Mouse (Mus musculus) neural tube, embryonic 11.5 days (tissue): ENCODE data around the gene Inka2. TPM values are rescaled to one million over a fixed set of nuclear protein-coding genes. Genes with fewer than 3 reads are reported as not detected.
"Not testable (repeated sequence)": the region's sequence is repeated elsewhere in the genome, so short reads cannot be mapped to it uniquely, and the experiment has no call there.

Source experiments
- ATAC-seq: fragments of 200-750 bp; cut with Nextera tagmentation; 2 replicates; pipeline ENCODE4 v1.8.0; 2017; ENCODE audit warnings: moderate number of reproducible peaks, mild to moderate bottlenecking, moderate TSS enrichment, moderate library complexity; ENCODE audit not compliant: insufficient read depth, low FRiP score, low TSS enrichment
- DNase-seq: peaks from one replicate; pipeline ENCODE4 v3.0.0-alpha.2; 2015; ENCODE audit warnings: low spot score
- H3K27ac ChIP-seq: fragments of 300-500 bp; sonication (generic); 2 replicates; pipeline ENCODE4 v1.5.1; 2014; ENCODE audit warnings: low read depth, mild to moderate bottlenecking, low read length
- H3K27me3 ChIP-seq: fragments of 300-500 bp; sonication (generic); 2 replicates; pipeline ENCODE4 v1.6.1; 2014; ENCODE audit warnings: mild to moderate bottlenecking, low read length, mixed read lengths; ENCODE audit not compliant: control insufficient read depth, insufficient read depth
- H3K36me3 ChIP-seq: fragments of 300-500 bp; sonication (generic); 2 replicates; pipeline ENCODE4 v1.6.1; 2014; ENCODE audit warnings: mild to moderate bottlenecking, low read length, moderate library complexity, mixed read lengths; ENCODE audit not compliant: control insufficient read depth, insufficient read depth
- H3K4me1 ChIP-seq: fragments of 300-500 bp; sonication (generic); 2 replicates; pipeline ENCODE4 v1.6.1; 2014; ENCODE audit warnings: low read length, mixed read lengths; ENCODE audit not compliant: control insufficient read depth, insufficient read depth
- H3K4me2 ChIP-seq: fragments of 300-500 bp; sonication (generic); 2 replicates; pipeline ENCODE4 v1.6.1; 2014; ENCODE audit warnings: low read depth, mild to moderate bottlenecking, moderate library complexity
- H3K4me3 ChIP-seq: fragments of 300-500 bp; sonication (generic); 2 replicates; pipeline ENCODE4 v1.5.1; 2014; ENCODE audit warnings: low read depth, low read length
- H3K9ac ChIP-seq: fragments of 300-500 bp; sonication (generic); 2 replicates; pipeline ENCODE4 v1.6.1; 2014; ENCODE audit warnings: mild to moderate bottlenecking, low read length
- H3K9me3 ChIP-seq: fragments of 300-500 bp; sonication (generic); 2 replicates; pipeline ENCODE4 v1.6.1; 2016; ENCODE audit warnings: low read length; ENCODE audit not compliant: control insufficient read depth
- WGBS: fragments of 180-500 bp; shearing (Covaris S2); extraction: QIAGEN DNeasy Blood & Tissue Kit; methylation state at CpG from one replicate; pipeline ENCODE4 v1.1.7; 2014; 5-methylcytosine and 5-hydroxymethylcytosine counted together
- polyA plus RNA-seq: library from polyadenylated mRNA; unstranded; fragments of >200 nt; fragmentation: Nextera tagmentation; extraction: Ambion mirVana; gene quantifications from 2 replicates; pipeline ENCODE4 v1.2.1, GENCODE M21; 2014

Gene Inka2
- polyA plus RNA-seq, 1 experiment from 2014 or later: 1.8 TPM

GRCm38 (mm10) chr3:105695476-105696386, 8.7 kb upstream of the Inka2 start:
- Histone ChIP-seq H3K9me3 (no peaks in the 10 kb centered on the region), H3K27me3 (no peaks in the 10 kb centered on the region), H3K36me3 (no peaks in the 10 kb centered on the region), H3K9ac (no peak overlapping the region), H3K27ac (no peak overlapping the region), H3K4me2 (peak overlapping the region; percentile 15; the same call in 1 of the 2 replicates), H3K4me1 (0 out of 2 replicates have a peak, but pooled peaks cover 3% of the 10 kb centered on the region), H3K4me3 (no peak overlapping the region)
- 36% methylated on average over 19 of the region's 20 CpGs for WGBS
- no peak for DNase-seq
- ATAC-seq: no peak; the same call in 1 of the 2 replicates

- 72% methylated on average over 17 of the region's 17 CpGs for WGBS
These were observed 7.8 kb upstream of the Inka2 start for GRCm38 (mm10) chr3:105696387-105697147.

DNA sequence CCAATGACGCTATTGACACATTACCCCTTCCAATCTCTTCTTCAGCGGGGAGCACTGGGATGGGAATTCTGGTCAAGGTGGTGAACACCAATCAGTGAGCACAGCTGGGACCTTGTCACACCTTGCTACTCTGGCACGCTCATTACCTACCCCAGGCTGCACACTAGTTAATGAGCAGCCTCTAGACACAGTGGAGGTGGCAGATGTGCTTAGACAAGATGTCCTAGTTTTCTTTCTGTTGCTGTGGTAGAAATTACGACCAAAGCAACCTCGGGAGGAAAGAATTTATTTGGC, 7.3 kb upstream of the Inka2 start:
- Histone ChIP-seq H3K9ac (no peak overlapping the region), H3K4me2 (no peak overlapping the region), H3K27me3 (no peaks in the 10 kb centered on the region), H3K27ac (no peak overlapping the region), H3K9me3 (no peaks in the 10 kb centered on the region), H3K4me3 (no peak overlapping the region), H3K4me1 (0 out of 2 replicates have a peak, but pooled peaks cover 3% of the 10 kb centered on the region), H3K36me3 (no peaks in the 10 kb centered on the region)
- 69% methylated on average over 5 of the region's 5 CpGs for WGBS
- ATAC-seq (no peak), DNase-seq (no peak)

More at GRCm38 (mm10) chr3:105696387-105697147, 7.8 kb upstream of the Inka2 start:
- Histone ChIP-seq H3K27ac (no peak overlapping the region), H3K4me1 (0 out of 2 replicates have a peak, but pooled peaks cover 3% of the 10 kb centered on the region), H3K36me3 (no peaks in the 10 kb centered on the region), H3K9me3 (no peaks in the 10 kb centered on the region), H3K4me3 (no peak overlapping the region), H3K27me3 (no peaks in the 10 kb centered on the region), H3K9ac (no peak overlapping the region), H3K4me2 (no peak overlapping the region)
- DNase-seq: no peak
- ATAC-seq: no peak

DNA sequence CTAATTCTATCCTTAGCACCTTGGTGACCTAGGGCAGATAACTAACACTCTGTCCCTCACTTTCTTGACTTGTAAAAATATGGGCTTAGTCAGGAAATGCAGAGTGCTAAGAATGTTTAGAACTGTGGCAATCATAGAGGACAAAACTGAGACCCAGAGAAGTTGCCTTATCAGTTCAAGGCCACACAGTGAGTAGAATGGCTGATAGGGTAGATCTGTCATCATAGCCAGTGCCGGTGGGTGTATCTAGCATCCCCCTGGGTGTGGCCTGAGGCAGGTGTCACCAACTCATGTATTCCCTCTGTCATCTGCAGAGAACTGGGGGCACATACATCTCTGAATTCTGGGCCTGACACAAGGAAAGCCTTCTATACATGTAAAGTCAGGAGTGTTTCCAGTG, 6.1 kb upstream of the Inka2 start:
- Histone ChIP-seq H3K27me3 (no peaks in the 10 kb centered on the region), H3K9ac (no peak overlapping the region), H3K9me3 (no peaks in the 10 kb centered on the region), H3K4me3 (no peak overlapping the region), H3K36me3 (no peaks in the 10 kb centered on the region), H3K4me2 (no peak overlapping the region), H3K27ac (no peak overlapping the region), H3K4me1 (0 out of 2 replicates have a peak, but pooled peaks cover 3% of the 10 kb centered on the region)
- no peak for ATAC-seq
- 87% methylated on average over 1 of the region's 1 CpGs for WGBS
- DNase-seq: no peak

DNA sequence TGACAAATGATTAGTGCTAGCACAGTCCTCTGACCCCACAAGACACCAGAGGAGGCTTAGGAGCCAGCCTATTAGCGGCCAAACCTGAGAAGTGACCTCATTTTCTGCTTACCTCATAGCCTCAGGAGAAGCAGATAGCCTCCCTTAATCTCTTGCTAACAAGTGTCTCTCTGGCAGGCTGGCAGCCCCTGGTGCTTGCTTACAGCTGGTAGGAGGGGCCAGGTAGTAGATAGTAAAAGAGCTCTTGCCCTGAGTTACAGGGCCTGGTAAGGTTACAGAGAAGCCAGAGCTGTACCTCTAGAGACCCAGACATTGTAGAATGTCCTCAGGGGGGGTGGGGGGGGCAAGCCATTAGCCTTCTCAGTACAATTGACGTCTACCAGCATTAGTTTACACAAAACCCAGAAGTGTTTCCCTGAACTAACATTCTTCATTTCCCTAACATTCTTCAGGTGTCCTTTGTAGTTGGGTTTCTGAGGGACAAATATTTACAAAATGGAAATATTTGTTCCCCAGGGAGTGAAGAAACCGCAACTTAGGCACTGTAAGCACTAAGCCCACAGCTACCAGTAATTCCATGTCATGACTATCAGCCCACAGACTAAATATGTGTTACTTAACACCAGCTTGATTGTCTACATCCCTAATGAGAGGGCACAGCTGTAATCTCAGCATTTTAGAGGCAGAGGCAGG, 5.0 kb upstream of the Inka2 start:
- no peak for ATAC-seq
- no peak overlapping the region for H3K4me2 ChIP-seq
- H3K9me3 ChIP-seq: no peaks in the 10 kb centered on the region
- 56% methylated on average over 3 of the region's 3 CpGs for WGBS
- 0 out of 2 replicates have a peak, but pooled peaks cover 3% of the 10 kb centered on the region for H3K4me1 ChIP-seq
- H3K9ac ChIP-seq: no peak overlapping the region
- H3K27me3 ChIP-seq: no peaks in the 10 kb centered on the region
- H3K27ac ChIP-seq: no peak overlapping the region
- H3K4me3 ChIP-seq: no peak overlapping the region
- DNase-seq: no peak
- H3K36me3 ChIP-seq: no peaks in the 10 kb centered on the region

- not testable (repeated sequence) for ATAC-seq, H3K9ac ChIP-seq, H3K36me3 ChIP-seq, H3K27ac ChIP-seq, H3K4me3 ChIP-seq, H3K4me1 ChIP-seq, H3K9me3 ChIP-seq, DNase-seq, H3K27me3 ChIP-seq, H3K4me2 ChIP-seq
- 50% methylated on average over 1 of the region's 1 CpGs for WGBS
These were observed 3.6 kb upstream of the Inka2 start for GRCm38 (mm10) chr3:105700786-105701185.

GRCm38 (mm10) chr3:105701399-105701798, 3.0 kb upstream of the Inka2 start:
- H3K27me3 ChIP-seq: peaks cover 12% of the 10 kb centered on the region
- no peak overlapping the region for H3K27ac ChIP-seq
- peaks cover 3% of the 10 kb centered on the region; the same call in 1 of the 2 replicates for H3K4me1 ChIP-seq
- no peak overlapping the region for H3K4me2 ChIP-seq
- no peak for ATAC-seq
- no peaks in the 10 kb centered on the region for H3K9me3 ChIP-seq
- no peak overlapping the region for H3K4me3 ChIP-seq
- DNase-seq: no peak
- WGBS: 63% methylated on average over 5 of the region's 5 CpGs
- no peaks in the 10 kb centered on the region for H3K36me3 ChIP-seq
- H3K9ac ChIP-seq: no peak overlapping the region

DNA sequence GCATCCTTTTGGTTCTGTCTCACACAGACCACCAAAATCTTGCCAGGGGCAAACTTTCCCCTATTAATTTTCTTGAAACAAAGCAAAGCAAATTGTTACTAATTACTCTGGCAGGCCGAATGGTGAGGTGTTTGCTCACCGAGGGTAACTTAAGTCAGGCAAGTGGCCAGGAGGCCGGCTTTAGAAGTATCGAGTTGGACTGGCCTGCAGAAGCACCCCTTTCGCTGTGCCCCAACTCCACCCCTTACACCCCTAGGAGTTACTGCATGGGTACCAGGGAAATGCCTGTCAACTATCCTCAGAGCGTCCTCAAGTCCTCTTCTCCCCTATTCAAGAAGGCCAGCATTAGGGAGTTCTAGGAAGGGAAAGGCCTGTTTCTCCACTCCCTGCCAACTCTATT, 828 bp upstream of the Inka2 start:
- Histone ChIP-seq H3K27ac (no peak overlapping the region), H3K9me3 (no peaks in the 10 kb centered on the region), H3K4me1 (peaks cover 3% of the 10 kb centered on the region; the same call in 1 of the 2 replicates), H3K9ac (no peak overlapping the region), H3K4me3 (no peak overlapping the region), H3K27me3 (peaks cover 12% of the 10 kb centered on the region), H3K36me3 (no peaks in the 10 kb centered on the region), H3K4me2 (no peak overlapping the region)
- WGBS: 45% methylated on average over 6 of the region's 6 CpGs
- DNase-seq (no peak), ATAC-seq (no peak)
